Mouse (Mus musculus): ENCODE measurements around the gene Parva.
A peak's percentile ranks its signal among the peaks of the same experiment; 100 is the strongest.

Gene Parva

GRCm38 (mm10) chr7:112526226-112526625, 98.9 kb downstream of the Parva start:
- no peak for DNase-seq

DNA sequence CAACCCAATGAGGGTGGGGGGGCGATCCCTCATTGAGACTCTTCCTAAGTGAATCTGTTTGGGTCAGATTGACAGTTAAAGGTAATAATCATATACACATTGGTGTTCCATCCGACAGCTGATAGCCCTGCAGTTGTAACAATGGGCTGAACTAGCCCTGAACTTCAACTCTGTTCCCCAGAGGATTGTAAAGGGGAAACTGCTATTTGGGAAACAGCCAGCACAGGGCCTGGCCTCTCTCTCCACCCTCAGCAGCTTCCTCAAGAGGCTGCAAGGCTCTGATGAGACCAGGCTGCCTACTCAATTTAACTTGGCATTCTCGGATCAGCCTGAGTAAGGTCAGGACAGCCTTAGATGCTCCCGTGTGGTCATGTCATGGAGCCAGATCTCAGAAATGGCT, 99.9 kb downstream of the Parva start:
- DNase-seq = no peak

DNA sequence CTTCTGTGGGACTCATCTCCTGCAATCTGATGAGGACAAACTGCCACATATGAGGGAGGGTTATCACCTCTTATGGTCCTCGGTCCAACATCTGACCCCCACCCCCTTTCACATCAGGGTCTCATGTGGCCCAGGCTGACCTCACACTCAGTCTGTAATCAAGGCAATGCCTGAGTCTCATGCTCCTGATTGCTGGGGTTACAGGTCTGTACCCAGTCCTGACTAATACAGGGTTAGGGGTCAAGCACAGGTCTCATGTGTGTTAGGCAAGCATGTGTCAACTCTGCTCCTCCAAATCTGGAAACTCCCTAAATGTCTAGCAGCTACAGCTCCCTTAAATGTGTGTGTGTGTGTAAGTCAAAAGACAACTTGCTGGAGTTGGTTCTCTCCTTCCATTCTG, 100.8 kb downstream of the Parva start:
- no peak for DNase-seq

DNA sequence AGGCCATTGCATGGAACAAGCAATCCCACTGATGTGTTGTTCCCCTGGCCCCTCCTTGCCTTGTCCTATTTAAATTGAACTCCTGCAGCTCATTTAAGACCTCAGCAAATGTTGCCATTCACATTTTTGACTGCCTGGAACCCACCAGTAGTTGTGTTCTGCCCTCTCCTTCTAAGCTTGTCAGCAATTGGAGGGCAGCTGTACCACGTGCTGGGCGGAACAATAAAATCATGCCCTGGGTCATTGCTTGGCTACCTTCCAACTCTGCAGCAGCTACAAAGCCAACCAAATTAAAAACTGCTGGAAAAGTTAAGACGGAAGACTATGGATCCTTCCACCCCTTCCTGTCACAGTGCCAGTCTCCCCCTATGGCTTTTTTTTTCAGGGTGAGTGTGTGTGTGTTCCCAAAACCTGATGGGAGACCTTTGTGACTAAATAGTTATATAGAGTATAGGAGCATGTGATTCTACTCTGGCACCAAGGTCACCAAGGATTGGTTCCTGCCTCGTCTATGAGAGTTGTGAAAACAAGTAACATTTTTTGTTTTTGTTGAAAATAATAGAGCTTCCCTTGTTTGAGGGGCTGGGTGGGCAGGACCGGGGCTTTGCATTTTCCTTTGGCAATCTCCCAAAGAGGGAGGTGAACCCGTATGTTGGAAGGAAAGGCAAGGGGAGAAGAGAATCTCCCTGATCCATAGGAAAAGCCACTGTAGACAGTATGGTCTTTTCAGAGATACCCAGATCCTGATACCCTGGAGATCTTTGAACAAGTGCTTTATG, 101.5 kb downstream of the Parva start:
- no peak for DNase-seq

GRCm38 (mm10) chr7:112530924-112531323, 103.6 kb downstream of the Parva start:
- no peak for DNase-seq

- DNase-seq = no peak
Observed at GRCm38 (mm10) chr7:112534148-112534547, 106.8 kb downstream of the Parva start.

GRCm38 (mm10) chr7:112535408-112535921, 108.2 kb downstream of the Parva start:
- DNase-seq = peak; percentile 59

DNA sequence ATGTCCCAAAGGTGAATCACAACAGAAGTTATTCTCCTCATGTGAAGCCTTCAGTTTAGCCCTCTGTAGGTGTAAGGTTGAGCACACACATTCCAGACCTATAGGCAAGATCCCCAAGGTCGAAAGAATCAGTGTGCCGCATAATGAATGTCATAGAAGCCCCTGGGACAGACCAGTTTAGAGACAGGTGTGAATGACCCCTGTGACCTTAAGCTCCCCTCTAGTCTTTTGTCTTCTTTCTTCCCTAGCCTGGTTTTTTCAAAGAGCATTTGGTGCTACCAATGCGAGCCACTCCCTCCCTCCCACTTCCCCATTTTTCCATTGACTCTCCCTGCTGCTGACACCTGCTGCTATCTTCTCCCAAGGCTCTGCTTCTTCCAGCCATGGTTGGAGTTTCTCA, 121.8 kb downstream of the Parva start:
- DNase-seq = no peak

DNA sequence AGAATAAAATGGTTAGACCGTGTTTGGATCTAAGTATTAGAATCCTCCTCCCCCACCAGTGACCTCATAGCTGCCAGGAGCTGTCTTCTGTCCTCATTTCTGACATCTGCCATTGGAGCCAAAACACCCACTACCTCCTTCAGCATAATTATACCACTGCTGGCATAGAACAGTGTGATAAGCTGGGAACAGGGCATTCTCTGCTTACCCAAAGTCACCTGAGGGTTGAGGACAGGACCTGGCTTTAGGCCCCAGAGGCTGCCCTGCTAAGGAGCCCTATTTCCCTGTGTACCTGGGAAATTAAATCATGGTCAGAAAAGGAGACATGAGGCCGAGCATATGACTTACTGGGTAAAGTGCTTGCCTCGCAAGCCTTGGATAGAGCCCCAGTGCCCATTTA, 134.2 kb downstream of the Parva start:
- no peak for DNase-seq

- DNase-seq = no peak
Observed at GRCm38 (mm10) chr7:112567004-112567403, 139.7 kb downstream of the Parva start.

GRCm38 (mm10) chr7:112568961-112569360, 141.7 kb downstream of the Parva start:
- DNase-seq = no peak

- DNase-seq = no peak
Observed at GRCm38 (mm10) chr7:112581621-112582020, 154.3 kb downstream of the Parva start.

GRCm38 (mm10) chr7:112582882-112583405, 155.6 kb downstream of the Parva start:
- no peak for DNase-seq

DNA sequence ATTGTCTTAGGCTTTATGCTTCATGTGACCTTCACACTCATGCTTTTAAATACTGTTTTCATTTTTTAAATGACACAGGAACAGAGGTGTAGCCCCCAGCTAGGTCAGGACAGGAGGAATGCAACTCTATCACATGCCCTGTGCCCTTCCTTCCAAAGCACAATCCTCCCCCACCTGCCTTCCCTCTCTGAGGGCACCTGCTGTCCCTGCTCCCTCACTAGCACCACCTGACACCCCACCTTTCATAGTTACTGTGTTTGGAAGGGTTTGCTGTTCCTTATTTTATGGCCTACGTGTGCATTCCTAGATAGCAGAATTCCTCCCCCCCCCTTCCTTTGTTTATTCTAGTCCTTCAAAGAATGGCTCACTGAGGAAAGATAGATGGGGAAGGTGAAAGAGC, 160.1 kb downstream of the Parva start:
- no peak for DNase-seq

DNA sequence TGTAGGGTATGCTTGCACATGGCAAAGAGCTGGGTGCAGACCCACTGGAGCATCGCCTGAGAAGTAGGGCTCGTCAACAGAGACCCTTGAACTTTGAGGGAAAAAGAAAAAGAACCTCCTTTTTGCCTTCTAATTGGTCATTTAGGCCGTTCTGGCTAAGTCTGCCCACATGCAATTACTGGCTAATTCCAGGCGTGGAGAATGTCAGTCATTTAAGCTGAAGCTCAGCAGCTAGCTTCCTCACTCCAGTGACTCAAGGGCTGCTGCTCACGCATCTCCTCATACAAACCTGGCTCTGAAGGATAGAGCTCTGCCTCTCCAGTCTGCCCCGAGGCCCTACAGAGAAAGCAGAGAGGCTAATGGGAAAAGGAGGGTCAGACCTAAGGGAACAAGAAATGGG, 162.2 kb downstream of the Parva start:
- DNase-seq = no peak

DNA sequence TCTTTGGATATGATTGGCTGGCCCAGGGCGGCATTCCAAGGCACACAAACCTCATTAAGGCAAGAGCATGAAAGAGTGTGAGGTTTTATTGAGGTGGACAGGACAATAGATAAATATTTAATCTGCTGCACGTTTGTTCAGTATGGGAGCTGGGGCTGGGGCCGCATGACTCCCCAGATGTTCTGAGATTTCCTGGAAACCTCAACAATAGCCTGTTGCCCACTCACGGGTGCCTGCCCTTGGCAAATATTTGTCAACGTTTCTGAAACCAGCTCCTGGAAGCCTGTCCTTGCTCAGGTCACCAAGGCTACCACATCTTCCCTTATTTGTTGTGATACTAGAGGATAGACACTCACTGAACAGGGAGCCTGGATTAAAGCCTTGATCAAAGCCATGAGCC, 166.3 kb downstream of the Parva start:
- no peak for DNase-seq

DNA sequence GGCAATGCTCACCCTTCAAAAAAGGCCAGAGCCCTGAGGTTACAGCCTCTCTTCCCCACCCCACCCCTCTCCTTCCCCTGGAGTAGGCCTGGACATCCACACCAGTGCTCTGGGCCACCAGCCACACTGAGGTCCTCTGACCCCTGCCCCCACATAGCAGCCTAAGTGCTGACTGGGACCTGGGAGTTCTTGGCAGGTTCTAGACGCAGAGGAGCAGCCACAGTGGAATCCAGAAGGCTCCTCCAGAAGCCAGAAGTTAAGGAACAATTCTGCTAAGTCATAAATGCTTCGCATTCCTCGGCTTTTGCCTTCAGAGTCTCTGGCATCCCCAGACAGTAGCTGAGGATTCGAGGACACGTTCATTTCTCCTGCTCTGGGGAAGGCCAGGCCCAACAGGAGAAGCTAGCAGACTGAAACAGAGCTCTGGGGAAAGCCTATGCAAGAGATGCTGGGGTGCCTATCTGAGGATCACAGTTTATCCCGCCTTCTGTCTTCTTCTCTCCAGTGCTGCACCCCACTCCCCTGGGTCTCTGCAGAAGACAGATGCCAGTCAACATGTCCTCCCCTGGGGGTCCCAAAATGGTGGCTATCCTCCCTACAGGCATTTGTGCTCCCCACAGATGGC, 168.0 kb downstream of the Parva start:
- DNase-seq = no peak

GRCm38 (mm10) chr7:112599650-112600049, 172.3 kb downstream of the Parva start:
- DNase-seq = no peak

DNA sequence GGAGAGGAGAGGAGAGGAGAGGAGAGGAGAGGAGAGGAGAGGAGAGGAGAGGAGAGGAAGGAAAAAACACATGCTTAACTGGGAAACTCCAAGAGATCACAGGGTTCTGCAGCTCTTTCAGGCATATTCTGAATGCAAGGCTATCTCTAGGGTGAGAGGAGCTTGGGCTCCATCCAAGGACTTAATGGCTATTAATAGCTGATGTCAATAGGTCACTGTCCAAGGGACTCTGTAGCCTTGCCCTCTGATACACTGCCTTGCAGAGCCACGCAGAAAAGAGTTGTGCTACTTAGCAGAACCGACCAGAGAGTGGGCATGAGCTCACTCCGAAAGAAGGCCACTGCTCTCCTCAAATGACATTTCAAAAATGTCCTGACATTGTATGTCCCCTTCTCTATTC, 172.9 kb downstream of the Parva start:
- DNase-seq = no peak

DNA sequence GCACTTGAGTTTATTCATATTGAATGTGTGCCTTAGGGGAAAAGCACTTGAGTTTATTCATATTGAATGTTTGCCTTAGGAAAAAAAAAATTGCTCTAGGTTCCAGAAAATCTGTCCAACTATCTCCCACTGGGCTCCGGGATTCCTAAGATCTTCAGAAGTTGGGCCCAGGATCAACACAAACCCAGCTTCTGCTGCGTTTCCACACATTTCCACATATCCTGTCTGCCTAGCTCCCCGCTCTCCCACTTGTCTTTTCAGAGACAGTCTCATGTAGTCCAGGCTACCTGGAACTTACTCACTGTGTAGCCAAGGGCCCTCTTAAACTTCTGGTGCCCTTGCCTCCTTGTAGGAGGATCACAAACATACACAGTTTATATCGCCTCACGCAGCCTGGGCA, 175.7 kb downstream of the Parva start:
- DNase-seq = no peak

DNA sequence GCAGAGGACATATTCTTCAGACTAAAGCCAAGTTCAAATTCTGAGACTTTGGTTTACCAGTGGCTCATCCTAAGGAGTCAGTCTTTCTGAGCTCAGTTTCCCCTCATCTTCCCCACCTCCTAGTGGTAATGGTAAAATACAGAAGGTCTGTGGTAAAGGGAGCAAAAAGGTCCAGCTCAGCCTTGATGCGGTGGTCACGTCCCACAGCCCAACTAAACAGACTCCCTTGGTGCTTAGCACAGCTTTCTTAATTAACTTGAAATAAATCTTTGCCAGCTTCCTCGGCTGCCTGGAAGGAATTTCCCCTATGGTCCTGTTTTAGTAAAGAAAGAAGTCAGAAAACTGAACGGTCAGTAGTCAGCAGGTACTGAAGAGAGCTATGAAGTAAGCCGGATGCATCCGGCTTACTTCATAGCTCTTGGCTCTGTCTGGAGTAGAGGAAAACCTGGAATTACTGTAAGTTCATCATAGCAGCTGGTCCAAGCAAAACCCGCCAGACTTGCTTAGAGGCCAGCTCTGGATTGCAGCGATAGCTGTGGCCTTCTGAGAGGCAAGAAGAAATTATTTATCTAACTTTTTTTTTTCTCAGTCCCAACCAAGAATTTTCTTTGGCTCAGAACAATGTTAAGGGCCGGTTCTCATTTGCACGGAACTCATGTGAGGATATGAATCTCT, 176.3 kb downstream of the Parva start:
- DNase-seq = no peak

GRCm38 (mm10) chr7:112604209-112604608, 176.9 kb downstream of the Parva start:
- no peak for DNase-seq

- no peak for DNase-seq
Observed at GRCm38 (mm10) chr7:112614046-112614790, 186.9 kb downstream of the Parva start.

All from right cerebral cortex, adult 18-20 months (tissue).